Mouse (Mus musculus) neural tube, embryonic 12.5 days (tissue): ENCODE data around the gene Pcnx3. TPM values are rescaled to one million over a fixed set of nuclear protein-coding genes. Genes with fewer than 3 reads are reported as not detected.
A peak's percentile ranks its signal among the peaks of the same experiment; 100 is the strongest.

Experiments
- ATAC-seq: fragments of 200-750 bp; cut with Nextera tagmentation; 2 replicates; pipeline ENCODE4 v1.8.0; 2017; ENCODE audit warnings: low read depth, mild to moderate bottlenecking, moderate TSS enrichment, moderate library complexity; ENCODE audit not compliant: low FRiP score
- H3K27ac ChIP-seq: fragments of 300-500 bp; sonication (generic); 2 replicates; pipeline ENCODE4 v1.5.1; 2016
- H3K27me3 ChIP-seq: fragments of 300-500 bp; sonication (generic); replicated peaks from 2 replicates; pipeline ENCODE4 v1.6.1; 2016; ENCODE audit warnings: mild to moderate bottlenecking
- H3K36me3 ChIP-seq: fragments of 300-500 bp; sonication (generic); 2 replicates; pipeline ENCODE4 v1.6.1; 2016; ENCODE audit warnings: mild to moderate bottlenecking
- H3K4me1 ChIP-seq: fragments of 300-500 bp; sonication (generic); 2 replicates; pipeline ENCODE4 v1.6.1; 2016
- H3K4me2 ChIP-seq: fragments of 300-500 bp; sonication (generic); replicated peaks from 2 replicates; pipeline ENCODE4 v1.6.1; 2016; ENCODE audit warnings: mild to moderate bottlenecking
- H3K4me3 ChIP-seq: fragments of 300-500 bp; sonication (generic); 2 replicates; pipeline ENCODE4 v1.5.1; 2016
- H3K9ac ChIP-seq: fragments of 300-500 bp; sonication (generic); 2 replicates; pipeline ENCODE4 v1.6.1; 2016; ENCODE audit warnings: mild to moderate bottlenecking
- H3K9me3 ChIP-seq: fragments of 300-500 bp; sonication (generic); 2 replicates; pipeline ENCODE4 v1.6.1; 2016; ENCODE audit warnings: mild to moderate bottlenecking
- WGBS: fragments of 180-500 bp; shearing (Covaris S2); methylation state at CpG from one replicate; pipeline ENCODE4 v1.1.7; 2016; 5-methylcytosine and 5-hydroxymethylcytosine counted together
- polyA plus RNA-seq: library from polyadenylated mRNA; unstranded; fragments of >200 nt; fragmentation: Nextera tagmentation; extraction: Ambion mirVana; gene quantifications from 2 replicates; pipeline ENCODE4 v1.2.1, GENCODE M21; 2016

Gene Pcnx3
- 30.3 and 32.4 TPM in 2 replicates for polyA plus RNA-seq

DNA sequence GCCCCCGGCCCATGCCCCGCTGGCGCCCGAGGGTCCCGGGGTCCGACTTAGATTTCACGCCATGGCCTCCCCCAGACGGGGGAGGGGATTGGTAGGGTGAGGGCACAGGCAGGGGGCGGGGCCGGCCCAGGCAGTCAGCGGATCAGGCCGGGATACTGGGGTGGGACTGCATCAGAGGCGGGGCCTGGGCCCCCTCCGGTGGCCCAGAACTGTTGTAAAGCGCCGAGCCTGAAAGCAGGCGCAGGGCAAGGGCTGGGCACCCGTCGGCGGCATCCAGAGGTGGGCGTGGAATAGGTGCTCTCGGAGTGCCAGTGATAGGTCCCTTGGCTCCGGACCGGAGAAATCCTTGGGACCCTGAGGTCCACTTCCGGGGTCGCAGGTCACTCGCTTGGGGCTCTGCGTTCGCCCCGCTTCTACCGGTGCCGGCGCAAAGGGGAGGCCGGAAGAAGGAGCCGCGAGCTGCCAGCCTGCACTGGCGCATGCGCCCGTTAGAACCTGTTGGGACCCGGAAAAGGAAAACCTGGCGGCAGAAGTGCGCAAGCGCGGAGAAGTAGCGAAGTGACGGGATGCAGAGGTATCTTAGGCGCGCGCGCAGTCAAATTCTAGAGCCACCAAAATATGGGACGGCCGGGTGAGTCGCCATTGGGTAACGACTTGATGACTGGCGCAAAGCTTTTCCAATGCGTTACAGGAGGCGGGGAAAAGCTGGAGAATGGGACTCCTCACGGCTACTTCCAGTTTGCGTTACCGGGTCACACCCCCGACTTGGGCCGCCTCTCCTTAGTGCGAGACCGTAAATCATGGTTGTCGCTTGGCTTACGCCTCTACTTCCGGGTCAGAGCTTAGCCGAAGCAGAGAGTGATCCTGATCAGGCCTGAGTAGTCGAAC is at the start of gene Pcnx3, which contains the start of gene Map3k11:
TSS of gene Pcnx3 (minus strand) at position 709 of the 888 bp plus-strand sequence.
TSS of gene Map3k11 (plus strand) at position 543 of the 888 bp plus-strand sequence.
- Histone ChIP-seq H3K4me2 (peak within 1 kb of the TSS; percentile 100), H3K9ac (peak within 1 kb of the TSS; percentile 95), H3K9me3 (no peaks in the 10 kb centered on the region), H3K4me1 (peaks cover 43% of the 10 kb centered on the region), H3K27ac (peak within 1 kb of the TSS; percentile 79), H3K36me3 (peaks cover 55% of the 10 kb centered on the region), H3K4me3 (peak within 1 kb of the TSS; percentile 96), H3K27me3 (no peaks in the 10 kb centered on the region)
- ATAC-seq, result peak; percentile 94
- under 1% methylated on average over 69 of the region's 69 CpGs for WGBS

DNA sequence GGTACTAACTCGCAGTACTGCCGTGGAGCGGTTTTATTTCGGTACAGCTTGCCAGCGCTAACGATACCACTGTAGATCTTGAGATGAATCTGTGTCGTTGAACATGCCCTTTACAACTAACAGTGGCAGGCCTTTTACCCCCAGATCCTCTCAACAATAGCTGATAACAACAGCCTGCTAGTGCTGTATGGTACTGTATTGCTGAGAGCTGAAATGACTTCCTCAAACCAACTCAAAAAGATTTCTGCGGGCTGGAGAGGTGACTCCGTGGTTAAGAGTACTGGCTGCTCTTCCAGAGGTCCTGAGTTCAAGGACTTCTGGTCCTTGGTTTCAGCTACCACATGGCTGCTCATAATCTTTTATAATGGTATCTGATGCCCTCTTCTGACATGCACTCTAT is 45.6 kb upstream of the Pcnx3 start:
- Histone ChIP-seq H3K27ac (no peak overlapping the region), H3K36me3 (no peaks in the 10 kb centered on the region), H3K4me3 (no peak overlapping the region), H3K4me2 (no peak overlapping the region), H3K27me3 (peaks cover 4% of the 10 kb centered on the region; the same call in 1 of the 2 replicates), H3K9me3 (no peaks in the 10 kb centered on the region), H3K9ac (no peak overlapping the region), H3K4me1 (peaks cover 19% of the 10 kb centered on the region)
- 81% methylated on average over 9 of the region's 9 CpGs for WGBS
- no peak for ATAC-seq

DNA sequence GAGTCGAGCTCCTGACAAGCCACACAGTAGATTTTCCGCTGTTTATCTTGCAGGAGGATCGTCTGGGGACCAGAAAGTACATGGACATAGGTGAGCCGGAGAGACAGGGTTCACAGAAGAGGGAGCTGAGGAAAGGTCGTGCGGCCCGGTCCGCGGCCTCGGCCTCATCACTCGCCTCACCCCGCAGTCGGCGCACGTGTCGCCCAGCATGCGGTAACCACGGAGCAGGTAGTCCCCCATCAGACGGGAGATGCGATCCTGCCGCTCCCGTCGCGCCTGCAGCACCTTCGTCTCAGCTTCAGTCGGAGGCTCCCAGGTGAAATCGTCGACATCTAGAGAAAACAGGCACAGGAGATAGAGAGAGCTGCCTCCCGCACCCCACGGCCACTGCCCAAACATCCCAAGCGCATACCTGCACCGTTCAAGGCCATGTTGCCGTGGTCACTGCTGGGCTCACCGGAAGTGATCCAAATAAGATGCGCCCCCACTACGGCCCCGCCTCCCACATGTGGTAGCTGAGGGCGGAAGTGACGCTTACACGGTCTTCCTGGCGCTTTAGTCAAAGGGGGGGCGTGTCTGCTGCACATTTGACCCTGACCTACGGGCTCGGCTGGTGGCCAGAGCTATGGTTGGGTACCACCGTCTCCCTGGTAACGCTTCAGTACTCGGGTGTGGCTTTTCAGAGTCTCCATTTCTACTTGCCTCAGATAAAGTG is 42.7 kb upstream of the Pcnx3 start:
- no peaks in the 10 kb centered on the region for H3K36me3 ChIP-seq
- peaks cover 41% of the 10 kb centered on the region for H3K4me1 ChIP-seq
- H3K4me3 ChIP-seq, result peak overlapping the region; percentile 66
- peak overlapping the region; percentile 65 for H3K9ac ChIP-seq
- peak; percentile 80 for ATAC-seq
- peak overlapping the region; percentile 94 for H3K4me2 ChIP-seq
- H3K27me3 ChIP-seq, result no peaks in the 10 kb centered on the region; the same call in 1 of the 2 replicates
- no peak overlapping the region for H3K27ac ChIP-seq
- under 1% methylated on average over 47 of the region's 47 CpGs for WGBS
- no peaks in the 10 kb centered on the region for H3K9me3 ChIP-seq

- no peak for ATAC-seq
- Histone ChIP-seq H3K27ac (no peak overlapping the region), H3K4me1 (peaks cover 50% of the 10 kb centered on the region)
These were observed 41.8 kb upstream of the Pcnx3 start for GRCm38 (mm10) chr19:5730314-5731186.

GRCm38 (mm10) chr19:5729444-5729815 is 40.7 kb upstream of the Pcnx3 start, which contains the start of gene Fam89b:
TSS of gene Fam89b (minus strand) at chr19:5729653.
- Histone ChIP-seq H3K4me2 (peak within 1 kb of the TSS; percentile 94), H3K27ac (peak within 1 kb of the TSS; percentile 91), H3K9me3 (no peaks in the 10 kb centered on the region), H3K36me3 (peaks cover 11% of the 10 kb centered on the region), H3K4me3 (peak within 1 kb of the TSS; percentile 91), H3K4me1 (peaks cover 61% of the 10 kb centered on the region), H3K27me3 (no peaks in the 10 kb centered on the region), H3K9ac (peak within 1 kb of the TSS; percentile 98)
- peak; percentile 73 for ATAC-seq
- under 1% methylated on average over 34 of the region's 37 CpGs for WGBS

More at GRCm38 (mm10) chr19:5730314-5731186, 41.8 kb upstream of the Pcnx3 start:
- 76% methylated on average over 29 of the region's 29 CpGs for WGBS
- H3K36me3 ChIP-seq, result 0 out of 2 replicates have a peak, but pooled peaks cover 4% of the 10 kb centered on the region
- H3K9me3 ChIP-seq, result no peaks in the 10 kb centered on the region
- peak overlapping the region; percentile 65 for H3K9ac ChIP-seq
- H3K4me2 ChIP-seq, result peak overlapping the region; percentile 94
- H3K4me3 ChIP-seq, result peak overlapping the region; percentile 66
- no peaks in the 10 kb centered on the region for H3K27me3 ChIP-seq

GRCm38 (mm10) chr19:5728631-5729443 is 40.1 kb upstream of the Pcnx3 start:
- peaks cover 62% of the 10 kb centered on the region for H3K4me1 ChIP-seq
- H3K27ac ChIP-seq, result peak overlapping the region; percentile 91
- WGBS, result 9% methylated on average over 37 of the region's 37 CpGs
- peak overlapping the region; percentile 91 for H3K4me3 ChIP-seq
- H3K36me3 ChIP-seq, result peaks cover 17% of the 10 kb centered on the region
- peak overlapping the region; percentile 98 for H3K9ac ChIP-seq
- H3K9me3 ChIP-seq, result no peaks in the 10 kb centered on the region
- no peaks in the 10 kb centered on the region for H3K27me3 ChIP-seq
- peak; percentile 43 for ATAC-seq
- peak overlapping the region; percentile 94 for H3K4me2 ChIP-seq

- ATAC-seq, result no peak
- peak overlapping the region; percentile 91 for H3K4me3 ChIP-seq
- H3K9me3 ChIP-seq, result no peaks in the 10 kb centered on the region
- H3K27ac ChIP-seq, result no peak overlapping the region
- WGBS, result 7% methylated on average over 14 of the region's 14 CpGs
- no peaks in the 10 kb centered on the region for H3K27me3 ChIP-seq
- peaks cover 24% of the 10 kb centered on the region for H3K36me3 ChIP-seq
- peak overlapping the region; percentile 94 for H3K4me2 ChIP-seq
- H3K9ac ChIP-seq, result peak overlapping the region; percentile 98
- peaks cover 62% of the 10 kb centered on the region for H3K4me1 ChIP-seq
These were observed 39.0 kb upstream of the Pcnx3 start for GRCm38 (mm10) chr19:5727701-5728100.

DNA sequence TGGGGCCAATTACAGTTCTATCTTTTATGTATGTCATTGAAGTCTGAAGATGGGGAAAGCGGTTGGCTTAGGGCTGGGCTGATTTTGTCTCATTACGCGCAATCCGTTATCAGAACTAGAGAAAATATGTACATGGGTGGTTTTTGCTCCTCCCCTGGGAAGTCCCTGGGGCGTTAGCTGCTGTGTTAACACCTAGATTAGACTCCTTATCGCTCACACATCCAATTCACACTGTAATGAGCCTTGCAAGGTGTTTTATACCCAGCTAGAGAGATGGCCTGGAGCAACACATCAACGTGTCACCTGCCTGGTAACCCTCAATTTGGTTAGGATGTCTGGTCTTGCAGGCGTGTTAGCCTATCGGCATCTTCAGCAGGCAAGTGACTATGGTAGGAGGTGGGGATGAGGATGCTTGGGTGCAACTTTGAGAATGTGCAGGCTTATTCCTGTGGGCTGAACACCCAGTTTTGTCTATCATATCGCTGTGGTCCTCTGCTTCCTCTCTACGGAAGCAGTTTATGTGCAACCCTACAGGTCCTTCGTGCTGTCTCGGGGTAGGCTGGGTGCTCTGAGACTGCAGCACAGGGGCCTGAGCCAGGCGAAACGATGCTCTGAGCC is 38.4 kb upstream of the Pcnx3 start:
- Histone ChIP-seq H3K9me3 (no peaks in the 10 kb centered on the region), H3K27ac (no peak overlapping the region), H3K4me3 (peak overlapping the region; percentile 91), H3K4me1 (peaks cover 61% of the 10 kb centered on the region), H3K36me3 (peaks cover 29% of the 10 kb centered on the region), H3K9ac (peak overlapping the region; percentile 98), H3K4me2 (peak overlapping the region; percentile 94), H3K27me3 (no peaks in the 10 kb centered on the region)
- 83% methylated on average over 15 of the region's 15 CpGs for WGBS
- ATAC-seq, result no peak

DNA sequence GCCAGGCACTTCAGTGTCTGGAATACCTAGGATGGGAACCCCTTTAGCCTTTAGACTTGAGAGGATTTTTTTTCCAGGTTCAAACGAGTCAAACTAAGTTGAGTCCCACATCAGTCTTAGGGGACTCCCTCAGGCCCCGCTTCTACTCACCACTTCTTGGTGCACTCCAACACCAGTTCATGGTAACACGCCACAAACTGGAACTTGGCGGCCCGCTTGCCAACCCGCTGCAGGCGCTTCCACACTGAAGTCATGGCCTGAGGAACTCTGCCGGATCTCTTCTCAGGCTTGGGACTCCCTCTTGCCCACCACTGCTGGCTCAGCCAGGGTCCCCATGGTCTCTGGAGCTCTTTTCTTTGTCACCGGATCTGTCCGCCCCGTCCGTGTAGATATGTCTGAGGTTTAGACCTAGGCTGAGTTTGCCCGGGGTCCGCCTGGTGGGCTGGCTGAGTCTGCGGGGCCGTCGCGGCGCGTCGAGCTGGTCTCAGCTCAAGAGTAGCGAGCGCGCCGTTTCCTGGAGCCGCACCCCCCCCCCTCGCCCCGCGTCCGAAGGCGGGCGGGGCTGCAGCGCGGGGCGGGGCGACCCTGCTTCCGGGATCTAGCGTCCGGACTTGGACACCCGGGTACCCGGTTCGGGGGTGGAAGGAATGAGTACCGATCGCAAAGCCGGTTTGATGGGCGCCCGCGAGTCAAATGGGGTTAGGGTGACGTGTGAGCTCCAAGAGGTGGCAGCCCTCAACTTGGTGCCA is 37.2 kb upstream of the Pcnx3 start, which contains the start of gene Ehbp1l1:
TSS of gene Ehbp1l1 (minus strand) at position 551 of the 749 bp plus-strand sequence.
- Histone ChIP-seq H3K27ac (no peak within 1 kb of the TSS), H3K4me2 (peak within 1 kb of the TSS; percentile 94), H3K27me3 (no peaks in the 10 kb centered on the region), H3K9me3 (no peaks in the 10 kb centered on the region), H3K36me3 (peaks cover 40% of the 10 kb centered on the region), H3K9ac (peak within 1 kb of the TSS; percentile 55), H3K4me3 (peak within 1 kb of the TSS; percentile 36), H3K4me1 (peaks cover 54% of the 10 kb centered on the region)
- ATAC-seq, result no peak
- 13% methylated on average over 49 of the region's 49 CpGs for WGBS
